Mouse (Mus musculus): ENCODE results near the gene Zkscan17. TPM values are rescaled to one million over a fixed set of nuclear protein-coding genes. Genes with fewer than 3 reads are reported as not detected.

Zkscan17 gene
- polyA plus RNA-seq, 1 experiment from 2014 or later: 11.4 TPM

GRCm38 (mm10) chr11:59511558-59511957 is 15.0 kb downstream of the Zkscan17 start:
- no peak for ATAC-seq
- no peaks in the 10 kb centered on the region for H3K27me3 ChIP-seq (replicated peaks; ENCODE audit: control insufficient read depth, insufficient read depth, low read length)
- H3K9me3 ChIP-seq (ENCODE audit: control insufficient read depth, low read length): no peaks in the 10 kb centered on the region
- no peak overlapping the region for H3K27ac ChIP-seq (ENCODE audit: low read depth, low read length)
- no peak overlapping the region for H3K9ac ChIP-seq (ENCODE audit: low read depth, low read length)
- no peak overlapping the region for H3K4me3 ChIP-seq (ENCODE audit: low read length)
- H3K4me1 ChIP-seq (ENCODE audit: control insufficient read depth, insufficient read depth, low read depth, low read length): peaks cover 12% of the 10 kb centered on the region
- WGBS: 80% methylated on average over 1 of the region's 1 CpGs
- no peaks in the 10 kb centered on the region for H3K36me3 ChIP-seq (ENCODE audit: control insufficient read depth, insufficient read depth, low read length)
- no peak overlapping the region for H3K4me2 ChIP-seq (ENCODE audit: low read length)

GRCm38 (mm10) chr11:59506713-59507074 is 19.9 kb downstream of the Zkscan17 start:
- H3K9me3 ChIP-seq (ENCODE audit: control insufficient read depth, low read length): no peaks in the 10 kb centered on the region
- H3K4me3 ChIP-seq (ENCODE audit: low read length): peak overlapping the region; percentile 69
- H3K4me2 ChIP-seq (ENCODE audit: low read length): peak overlapping the region; percentile 66
- H3K27me3 ChIP-seq (replicated peaks; ENCODE audit: control insufficient read depth, insufficient read depth, low read length): no peaks in the 10 kb centered on the region
- 0% methylated on average over 14 of the region's 14 CpGs for WGBS
- peak overlapping the region; percentile 81 for H3K27ac ChIP-seq (ENCODE audit: low read depth, low read length)
- peak overlapping the region; percentile 86 for H3K9ac ChIP-seq (ENCODE audit: low read depth, low read length)
- ATAC-seq: peak; percentile 32
- peaks cover 17% of the 10 kb centered on the region for H3K4me1 ChIP-seq (ENCODE audit: control insufficient read depth, insufficient read depth, low read depth, low read length)
- H3K36me3 ChIP-seq (ENCODE audit: control insufficient read depth, insufficient read depth, low read length): peaks cover 7% of the 10 kb centered on the region; the same call in 1 of the 2 replicates

- Histone ChIP-seq H3K27ac (ENCODE audit: low read depth, low read length) (peak overlapping the region; percentile 81), H3K9me3 (ENCODE audit: control insufficient read depth, low read length) (no peaks in the 10 kb centered on the region), H3K4me3 (ENCODE audit: low read length) (peak overlapping the region; percentile 69), H3K4me1 (ENCODE audit: control insufficient read depth, insufficient read depth, low read depth, low read length) (peaks cover 17% of the 10 kb centered on the region), H3K27me3 (replicated peaks; ENCODE audit: control insufficient read depth, insufficient read depth, low read length) (no peaks in the 10 kb centered on the region), H3K4me2 (ENCODE audit: low read length) (peak overlapping the region; percentile 66), H3K36me3 (ENCODE audit: control insufficient read depth, insufficient read depth, low read length) (peaks cover 11% of the 10 kb centered on the region; the same call in 1 of the 2 replicates), H3K9ac (ENCODE audit: low read depth, low read length) (peak overlapping the region; percentile 86)
- ATAC-seq: peak; percentile 92
- under 1% methylated on average over 53 of the region's 71 CpGs for WGBS
Measured at GRCm38 (mm10) chr11:59505839-59506712, 20.5 kb downstream of the Zkscan17 start.

- no peaks in the 10 kb centered on the region for H3K9me3 ChIP-seq (ENCODE audit: control insufficient read depth, low read length)
- H3K27me3 ChIP-seq (replicated peaks; ENCODE audit: control insufficient read depth, insufficient read depth, low read length): no peaks in the 10 kb centered on the region
- peaks cover 13% of the 10 kb centered on the region; the same call in 1 of the 2 replicates for H3K36me3 ChIP-seq (ENCODE audit: control insufficient read depth, insufficient read depth, low read length)
- WGBS: 1% methylated on average over 21 of the region's 21 CpGs
- ATAC-seq: peak; percentile 37
- H3K4me3 ChIP-seq (ENCODE audit: low read length): peak overlapping the region; percentile 69
- H3K4me1 ChIP-seq (ENCODE audit: control insufficient read depth, insufficient read depth, low read depth, low read length): peaks cover 17% of the 10 kb centered on the region
- H3K4me2 ChIP-seq (ENCODE audit: low read length): peak overlapping the region; percentile 66
- peak overlapping the region; percentile 81 for H3K27ac ChIP-seq (ENCODE audit: low read depth, low read length)
- peak overlapping the region; percentile 86 for H3K9ac ChIP-seq (ENCODE audit: low read depth, low read length)
Measured at GRCm38 (mm10) chr11:59505351-59505838, 21.2 kb downstream of the Zkscan17 start.

GRCm38 (mm10) chr11:59501978-59502700 is 24.4 kb downstream of the Zkscan17 start:
- Histone ChIP-seq H3K4me1 (ENCODE audit: control insufficient read depth, insufficient read depth, low read depth, low read length) (peaks cover 9% of the 10 kb centered on the region), H3K4me3 (ENCODE audit: low read length) (no peak overlapping the region), H3K27ac (ENCODE audit: low read depth, low read length) (no peak overlapping the region), H3K9ac (ENCODE audit: low read depth, low read length) (no peak overlapping the region), H3K4me2 (ENCODE audit: low read length) (no peak overlapping the region), H3K9me3 (ENCODE audit: control insufficient read depth, low read length) (no peaks in the 10 kb centered on the region), H3K36me3 (ENCODE audit: control insufficient read depth, insufficient read depth, low read length) (peaks cover 27% of the 10 kb centered on the region), H3K27me3 (replicated peaks; ENCODE audit: control insufficient read depth, insufficient read depth, low read length) (no peaks in the 10 kb centered on the region)
- WGBS: 95% methylated on average over 5 of the region's 5 CpGs
- ATAC-seq: no peak

GRCm38 (mm10) chr11:59497747-59498146 is 28.8 kb downstream of the Zkscan17 start:
- H3K4me3 ChIP-seq (ENCODE audit: low read length): no peak overlapping the region
- ATAC-seq: no peak
- H3K9ac ChIP-seq (ENCODE audit: low read depth, low read length): no peak overlapping the region
- H3K4me1 ChIP-seq (ENCODE audit: control insufficient read depth, insufficient read depth, low read depth, low read length): no peaks in the 10 kb centered on the region
- peaks cover 31% of the 10 kb centered on the region for H3K36me3 ChIP-seq (ENCODE audit: control insufficient read depth, insufficient read depth, low read length)
- H3K27me3 ChIP-seq (replicated peaks; ENCODE audit: control insufficient read depth, insufficient read depth, low read length): no peaks in the 10 kb centered on the region
- WGBS: 95% methylated on average over 7 of the region's 7 CpGs
- no peak overlapping the region for H3K27ac ChIP-seq (ENCODE audit: low read depth, low read length)
- no peak overlapping the region for H3K4me2 ChIP-seq (ENCODE audit: low read length)
- no peaks in the 10 kb centered on the region for H3K9me3 ChIP-seq (ENCODE audit: control insufficient read depth, low read length)

GRCm38 (mm10) chr11:59496672-59497310 is 29.8 kb downstream of the Zkscan17 start:
- Histone ChIP-seq H3K27ac (ENCODE audit: low read depth, low read length) (no peak overlapping the region), H3K9me3 (ENCODE audit: control insufficient read depth, low read length) (no peaks in the 10 kb centered on the region), H3K27me3 (replicated peaks; ENCODE audit: control insufficient read depth, insufficient read depth, low read length) (no peaks in the 10 kb centered on the region), H3K36me3 (ENCODE audit: control insufficient read depth, insufficient read depth, low read length) (peaks cover 39% of the 10 kb centered on the region), H3K4me1 (ENCODE audit: control insufficient read depth, insufficient read depth, low read depth, low read length) (no peaks in the 10 kb centered on the region), H3K4me2 (ENCODE audit: low read length) (no peak overlapping the region), H3K9ac (ENCODE audit: low read depth, low read length) (no peak overlapping the region), H3K4me3 (ENCODE audit: low read length) (no peak overlapping the region)
- no peak for ATAC-seq
- 86% methylated on average over 6 of the region's 6 CpGs for WGBS

- H3K4me1 ChIP-seq (ENCODE audit: control insufficient read depth, insufficient read depth, low read depth, low read length): no peaks in the 10 kb centered on the region
- peaks cover 11% of the 10 kb centered on the region for H3K36me3 ChIP-seq (ENCODE audit: control insufficient read depth, insufficient read depth, low read length)
- H3K9me3 ChIP-seq (ENCODE audit: control insufficient read depth, low read length): no peaks in the 10 kb centered on the region
- no peak overlapping the region for H3K27ac ChIP-seq (ENCODE audit: low read depth, low read length)
- no peak overlapping the region for H3K9ac ChIP-seq (ENCODE audit: low read depth, low read length)
- no peak overlapping the region for H3K4me2 ChIP-seq (ENCODE audit: low read length)
- no peaks in the 10 kb centered on the region for H3K27me3 ChIP-seq (replicated peaks; ENCODE audit: control insufficient read depth, insufficient read depth, low read length)
- ATAC-seq: no peak
- 84% methylated on average over 8 of the region's 8 CpGs for WGBS
- H3K4me3 ChIP-seq (ENCODE audit: low read length): no peak overlapping the region
Measured at GRCm38 (mm10) chr11:59486222-59486621, 40.3 kb downstream of the Zkscan17 start.
